Mouse (Mus musculus): ENCODE results near the gene Bcl7c.
"Not testable (repeated sequence)": the region's sequence is repeated elsewhere in the genome, so short reads cannot be mapped to it uniquely, and the experiment has no call there.

The Bcl7c gene

DNA sequence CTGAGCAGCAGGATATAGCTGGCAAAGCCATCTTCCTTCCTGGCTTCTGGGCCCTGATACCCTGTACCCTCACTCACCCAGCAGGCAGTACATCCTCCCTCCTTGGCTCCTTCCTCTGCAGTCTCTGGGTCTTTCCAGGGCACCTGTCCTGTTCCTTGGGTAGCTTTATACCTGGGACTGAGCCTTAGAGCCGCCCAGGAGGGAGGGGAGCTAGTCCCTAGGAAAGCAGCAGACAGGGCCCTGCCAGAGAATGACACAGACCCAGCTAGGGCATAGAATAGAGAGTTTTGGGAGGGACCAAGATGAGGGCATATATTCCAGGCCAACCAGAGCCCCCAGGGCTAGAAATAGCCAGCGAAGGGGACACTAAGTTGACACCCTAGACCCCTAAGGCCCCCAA lies 16.8 kb upstream of the Bcl7c start:
- in situ Hi-C loops (cut with MboI; ENCODE audit: low pct_unique_long_range_greater_than_20kb in 1 of 2, low sequenced_read_pairs in 2 of 2, unreplicated experiment in 1 of 2): no loop called here

DNA sequence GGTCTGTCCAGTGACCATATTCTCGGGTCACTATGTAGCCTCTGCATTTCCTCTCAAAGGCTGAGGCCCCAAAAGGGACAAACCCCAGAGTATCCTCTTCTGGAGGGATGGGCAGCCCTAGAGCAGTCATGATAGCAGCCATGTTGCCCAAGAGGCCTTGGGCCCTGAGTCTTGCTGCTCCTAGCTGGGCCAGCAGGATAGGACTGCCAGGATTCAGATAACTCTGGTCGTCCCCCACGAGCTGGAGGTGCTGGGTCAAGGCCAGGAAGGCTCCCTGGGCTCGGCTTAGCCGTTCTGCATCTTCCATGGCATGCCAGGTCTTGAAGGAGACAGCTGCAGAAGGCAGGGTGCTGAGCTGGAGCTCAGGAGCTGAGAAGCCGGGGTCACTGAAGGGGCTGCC lies 10.5 kb upstream of the Bcl7c start:
- in situ Hi-C loops (cut with MboI; ENCODE audit: low pct_unique_long_range_greater_than_20kb in 1 of 2, low sequenced_read_pairs in 2 of 2, unreplicated experiment in 1 of 2): no loop called here

- in situ Hi-C loops (cut with MboI; ENCODE audit: low pct_unique_long_range_greater_than_20kb in 1 of 2, low sequenced_read_pairs in 2 of 2, unreplicated experiment in 1 of 2): no loop called here
Measured at GRCm38 (mm10) chr7:127718339-127718738, 9.6 kb upstream of the Bcl7c start.

- in situ Hi-C loops (cut with MboI; ENCODE audit: low pct_unique_long_range_greater_than_20kb in 1 of 2, low sequenced_read_pairs in 2 of 2, unreplicated experiment in 1 of 2): no loop called here
Measured at GRCm38 (mm10) chr7:127716992-127717391, 8.3 kb upstream of the Bcl7c start.

DNA sequence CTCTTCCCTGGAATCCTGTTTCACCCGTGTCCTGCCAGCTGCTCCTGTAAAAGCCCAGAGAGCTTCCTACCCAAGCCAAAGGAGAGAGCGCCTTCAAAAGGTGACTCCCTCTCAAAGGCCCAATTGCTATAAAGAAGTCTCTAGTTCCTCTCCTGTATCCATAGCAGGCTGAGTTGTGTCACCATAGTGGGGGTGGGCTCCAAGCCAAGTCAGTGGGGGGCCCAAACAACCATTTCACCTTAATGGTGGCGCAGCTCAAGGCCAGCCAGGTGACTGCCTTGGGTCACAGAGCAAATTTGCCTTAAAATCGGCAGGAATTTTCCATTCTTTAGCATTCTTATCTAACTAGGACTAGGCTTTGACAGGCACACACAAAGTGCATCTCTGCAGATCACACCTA lies 6.1 kb upstream of the Bcl7c start:
- in situ Hi-C loops (cut with MboI; ENCODE audit: low pct_unique_long_range_greater_than_20kb in 1 of 2, low sequenced_read_pairs in 2 of 2, unreplicated experiment in 1 of 2): no loop called here

DNA sequence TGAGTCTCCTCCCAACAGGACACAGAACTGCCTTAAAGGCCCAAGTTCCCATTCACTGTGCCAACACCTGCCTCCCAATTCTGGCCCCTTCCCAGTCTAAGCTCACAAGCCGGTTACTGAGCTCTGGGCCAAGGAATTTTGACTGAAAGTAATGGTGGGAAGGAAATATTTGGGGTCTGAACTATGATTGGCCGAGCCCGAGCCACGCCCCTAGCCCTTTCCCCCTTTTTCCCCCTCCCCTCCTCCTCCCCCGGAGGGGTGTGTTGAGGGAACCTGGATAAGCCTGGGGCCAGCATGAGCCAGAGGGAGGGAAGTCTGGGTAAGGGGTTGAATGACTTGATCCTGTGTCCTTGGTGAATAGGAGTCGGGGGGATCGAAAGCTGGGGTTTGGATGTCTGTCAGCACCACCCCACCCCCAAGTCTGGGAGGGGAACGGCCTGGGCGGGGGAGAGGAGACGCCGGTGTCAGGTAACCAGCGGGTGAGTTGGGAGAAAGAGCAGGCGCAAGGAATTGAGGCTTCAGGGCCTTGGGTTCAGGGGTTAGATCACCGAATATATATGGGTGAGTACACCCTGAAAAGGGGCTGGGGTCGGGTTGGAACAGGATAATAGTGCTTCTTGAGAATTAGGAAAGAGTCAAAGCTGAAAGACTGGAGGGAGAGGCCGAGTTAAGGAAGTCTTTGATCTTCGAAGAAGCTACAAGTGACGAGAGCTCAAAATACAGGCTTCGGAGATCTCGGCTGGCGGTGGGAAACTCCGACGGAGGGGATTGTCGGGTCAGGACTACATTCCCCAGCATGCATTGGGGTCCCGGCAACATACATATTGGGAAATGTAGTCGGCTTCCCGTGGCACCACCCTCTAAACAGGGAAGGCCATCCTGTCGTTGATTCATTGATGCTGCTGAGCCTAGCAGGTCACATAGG lies 4.0 kb upstream of the Bcl7c start, which contains the start of gene Ctf1:
Ctf1 (plus strand) TSS at position 276 of the 925 bp plus-strand sequence.
- in situ Hi-C loops (cut with MboI; ENCODE audit: low pct_unique_long_range_greater_than_20kb in 1 of 2, low sequenced_read_pairs in 2 of 2, unreplicated experiment in 1 of 2): no loop called here

DNA sequence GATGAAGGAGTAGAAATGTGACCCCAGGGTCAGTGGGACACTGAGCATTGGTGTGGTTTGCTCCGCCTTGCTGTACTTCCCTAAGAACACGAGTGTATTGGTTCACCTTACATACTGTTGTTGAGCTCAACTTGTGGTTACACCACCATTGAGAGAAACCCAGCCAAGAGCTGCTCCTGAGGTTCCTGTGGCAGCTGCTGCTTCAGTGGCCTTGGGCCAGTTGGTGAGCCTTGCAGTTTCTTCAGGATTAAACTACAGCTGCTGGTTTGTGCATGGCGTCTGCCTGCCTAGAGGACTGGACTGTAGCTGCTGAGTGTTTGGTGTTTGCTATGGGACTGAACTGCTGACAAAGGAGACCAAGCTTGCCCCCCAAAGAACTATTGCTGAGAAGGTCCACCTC lies 2.7 kb upstream of the Bcl7c start:
- in situ Hi-C loops (cut with MboI; ENCODE audit: low pct_unique_long_range_greater_than_20kb in 1 of 2, low sequenced_read_pairs in 2 of 2, unreplicated experiment in 1 of 2): no loop called here

DNA sequence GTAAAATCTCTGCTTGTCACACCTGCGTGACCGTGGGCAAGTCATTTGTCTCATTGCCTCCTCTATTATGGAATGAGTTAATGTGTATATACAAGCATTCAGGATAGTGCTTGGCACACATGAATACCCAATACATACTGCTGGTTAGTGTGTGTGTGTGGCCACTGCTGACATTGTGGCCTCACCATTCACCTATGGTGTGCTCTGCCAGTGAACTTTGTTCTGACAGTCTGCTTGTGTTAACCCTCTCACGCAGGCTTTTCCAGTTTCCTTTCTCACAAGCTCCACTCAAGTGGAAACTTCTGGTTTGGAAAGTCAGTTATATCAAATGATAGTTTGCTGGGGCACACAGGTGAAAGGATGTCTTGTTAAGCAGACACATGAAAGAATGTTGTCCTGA lies 2.3 kb upstream of the Bcl7c start:
- in situ Hi-C loops (cut with MboI; ENCODE audit: low pct_unique_long_range_greater_than_20kb in 1 of 2, low sequenced_read_pairs in 2 of 2, unreplicated experiment in 1 of 2): no loop called here

DNA sequence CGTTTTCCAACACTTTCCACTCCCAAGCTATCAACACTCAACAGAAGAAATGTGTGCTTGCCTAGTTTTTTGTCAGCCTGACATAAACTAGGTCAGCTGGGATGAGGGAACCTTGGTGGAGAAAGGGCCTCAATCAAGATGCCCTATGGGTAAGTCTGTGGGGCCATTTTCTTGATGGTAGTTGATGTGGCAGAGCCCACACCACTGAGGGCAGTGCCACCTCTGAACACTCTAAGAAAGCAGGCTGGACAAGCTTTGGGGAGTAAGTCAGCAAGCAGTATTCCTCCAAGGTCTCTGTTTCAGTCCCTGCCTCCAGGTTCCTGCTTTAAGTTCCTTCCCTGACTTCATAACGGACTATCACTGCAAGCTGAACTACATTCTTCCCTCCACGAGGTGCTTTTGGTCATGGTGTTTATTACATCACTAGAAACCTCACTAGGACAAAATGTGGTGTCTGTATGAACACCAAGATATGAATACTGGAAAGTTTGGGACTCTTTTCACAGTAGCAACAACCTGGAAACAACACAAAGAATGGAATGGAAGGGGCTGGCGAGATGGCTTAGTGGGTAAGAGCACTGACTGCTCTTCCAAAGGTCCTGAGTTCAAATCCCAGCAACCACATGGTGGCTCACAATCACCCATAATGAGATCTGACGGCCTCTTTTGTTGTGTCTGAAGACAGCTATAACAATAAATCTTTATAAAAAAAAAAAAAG lies 687 bp upstream of the Bcl7c start:
- in situ Hi-C loops (cut with MboI; ENCODE audit: low pct_unique_long_range_greater_than_20kb in 1 of 2, low sequenced_read_pairs in 2 of 2, unreplicated experiment in 1 of 2): no loop called here

GRCm38 (mm10) chr7:127707957-127708206 lies 851 bp downstream of the Bcl7c start:
- in situ Hi-C loops (cut with MboI; ENCODE audit: low pct_unique_long_range_greater_than_20kb in 1 of 2, low sequenced_read_pairs in 2 of 2, unreplicated experiment in 1 of 2): no loop called here

- in situ Hi-C loops (cut with MboI; ENCODE audit: low pct_unique_long_range_greater_than_20kb in 1 of 2, low sequenced_read_pairs in 2 of 2, unreplicated experiment in 1 of 2): no loop called here
Measured at GRCm38 (mm10) chr7:127707045-127707956, 1.4 kb downstream of the Bcl7c start.

DNA sequence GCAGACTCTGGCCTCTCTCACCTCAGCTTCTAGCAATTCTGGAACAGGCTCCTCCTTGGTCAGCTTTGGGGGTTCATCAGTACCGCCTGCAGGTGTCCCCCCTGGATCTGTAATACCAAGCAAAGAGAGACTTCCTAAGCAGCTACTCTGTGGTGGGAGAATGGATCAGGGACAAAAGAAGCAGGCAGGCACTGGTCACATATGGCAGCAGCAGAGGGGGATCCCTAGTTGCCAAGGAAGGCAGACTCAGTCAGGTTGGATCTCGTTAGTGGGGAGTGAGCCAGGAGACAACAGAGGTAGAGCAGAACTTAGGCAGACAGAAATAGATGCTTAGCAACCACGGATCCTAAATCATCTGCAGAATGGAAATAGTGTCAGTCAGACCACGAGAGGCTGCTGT lies 3.0 kb downstream of the Bcl7c start:
- in situ Hi-C loops (cut with MboI; ENCODE audit: low pct_unique_long_range_greater_than_20kb in 1 of 2, low sequenced_read_pairs in 2 of 2, unreplicated experiment in 1 of 2): no loop called here

DNA sequence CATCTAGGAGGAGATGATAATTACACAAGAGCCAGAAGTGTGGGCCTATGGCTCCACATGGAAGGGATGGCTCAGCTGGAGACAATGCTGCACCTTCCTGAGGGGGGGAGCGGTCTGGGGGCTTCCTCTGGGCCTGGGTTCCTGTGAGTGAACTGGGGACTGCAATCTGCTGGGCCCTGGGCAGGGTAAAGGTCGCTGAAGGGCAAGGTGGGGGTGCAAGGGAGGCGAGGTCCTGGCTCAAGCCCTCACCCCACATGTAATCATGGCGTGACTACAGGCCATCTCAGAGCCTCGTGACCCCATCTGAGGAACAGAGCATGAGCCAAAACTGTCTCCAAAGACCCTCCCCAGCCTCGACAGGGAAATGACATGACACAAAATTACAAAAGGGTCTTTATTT lies 4.1 kb downstream of the Bcl7c start:
- in situ Hi-C loops (cut with MboI; ENCODE audit: low pct_unique_long_range_greater_than_20kb in 1 of 2, low sequenced_read_pairs in 2 of 2, unreplicated experiment in 1 of 2): no loop called here

- in situ Hi-C loops (cut with MboI; ENCODE audit: low pct_unique_long_range_greater_than_20kb in 1 of 2, low sequenced_read_pairs in 2 of 2, unreplicated experiment in 1 of 2): no loop called here
Measured at GRCm38 (mm10) chr7:127703561-127704178, 5.1 kb downstream of the Bcl7c start.

DNA sequence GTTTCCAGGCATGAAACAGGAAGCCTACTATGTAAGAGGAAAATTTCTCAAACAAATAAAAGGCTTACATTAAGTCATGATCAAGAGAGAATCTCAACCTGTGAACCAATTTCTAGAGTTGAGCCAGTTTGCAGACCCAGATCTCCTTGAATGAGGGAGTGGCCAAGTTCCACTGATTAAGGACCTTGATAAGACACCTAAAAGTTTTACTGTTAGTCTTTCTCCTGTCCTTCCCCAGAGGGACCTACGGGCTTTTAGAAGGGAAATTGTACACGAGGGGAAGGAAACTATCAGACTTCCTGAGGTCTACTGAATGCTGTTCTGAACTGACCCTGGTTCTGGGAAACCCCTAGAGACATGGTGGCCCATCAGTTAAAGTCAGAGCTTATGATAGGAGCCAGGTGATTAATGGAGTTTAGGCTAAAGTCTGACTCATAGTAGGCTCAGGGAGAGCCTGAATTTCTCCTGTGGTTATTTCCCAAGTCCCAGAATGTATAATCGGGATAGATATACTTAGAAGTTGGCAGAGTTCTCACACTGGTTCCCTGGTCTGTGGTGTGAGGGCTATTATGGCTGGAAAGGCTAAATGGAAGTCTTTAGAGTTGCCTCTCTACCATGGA lies 7.9 kb downstream of the Bcl7c start:
- in situ Hi-C loops (cut with MboI; ENCODE audit: low pct_unique_long_range_greater_than_20kb in 1 of 2, low sequenced_read_pairs in 2 of 2, unreplicated experiment in 1 of 2): no loop called here

- in situ Hi-C loops (cut with MboI; ENCODE audit: low pct_unique_long_range_greater_than_20kb in 1 of 2, low sequenced_read_pairs in 2 of 2, unreplicated experiment in 1 of 2): no loop called here
Measured at GRCm38 (mm10) chr7:127698986-127699385, 9.7 kb downstream of the Bcl7c start.

DNA sequence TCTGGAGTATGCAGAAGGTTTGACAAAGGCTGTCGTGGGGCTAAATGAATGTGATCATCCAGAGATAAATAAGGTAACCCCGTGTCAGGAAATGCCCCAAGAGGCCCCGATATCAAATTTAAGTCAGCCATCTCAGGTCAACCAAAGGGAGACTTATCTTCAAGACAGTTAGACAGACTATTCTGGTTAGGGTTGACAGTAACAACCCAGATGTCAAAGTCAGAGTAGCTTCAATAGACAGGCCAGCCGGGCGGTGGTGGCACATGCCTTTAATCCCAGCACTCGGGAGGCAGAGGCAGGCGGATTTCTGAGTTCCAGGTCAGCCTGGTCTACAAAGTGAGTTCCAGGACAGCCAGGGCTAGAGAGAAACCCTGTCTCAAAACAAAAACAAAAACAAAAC lies 15.0 kb downstream of the Bcl7c start:
- in situ Hi-C loops (cut with MboI; ENCODE audit: low pct_unique_long_range_greater_than_20kb in 1 of 2, low sequenced_read_pairs in 2 of 2, unreplicated experiment in 1 of 2): not testable (repeated sequence)

GRCm38 (mm10) chr7:127693290-127693689 lies 15.4 kb downstream of the Bcl7c start:
- in situ Hi-C loops (cut with MboI; ENCODE audit: low pct_unique_long_range_greater_than_20kb in 1 of 2, low sequenced_read_pairs in 2 of 2, unreplicated experiment in 1 of 2): no loop called here

Measured in mouse embryonic stem cell (cell line).